Comparison of ENCODE assay signal across 37 mouse cellular contexts in genomic region chr10:121636276-121636675, GRCm38 (mm10). TPM values are rescaled to one million over a fixed set of nuclear protein-coding genes. Genes with fewer than 3 reads are reported as not detected.
"Had no signal": no experiment of that assay in that cellular context is flagged by ENCODE, and none has a peak within 500 bp of the region (broad histone marks: within the 10 kb centered on the region; RNA-seq: fewer than 3 reads in every experiment).

No protein-coding gene starts in this region.

- H3K27me3 ChIP-seq: limb, embryonic 13.5 days had no signal

- H3K9me3 ChIP-seq: limb, embryonic 10.5 days; limb, embryonic 12.5 days; limb, embryonic 13.5 days; limb, embryonic 15.5 days; liver, embryonic 12.5 days; liver, embryonic 13.5 days; liver, embryonic 15.5 days; lung, embryonic 15.5 days; megakaryocyte, embryonic 14.5 days; midbrain, embryonic 10.5 days; midbrain, embryonic 12.5 days; midbrain, embryonic 13.5 days; midbrain, embryonic 15.5 days had no signal

- H3K9ac ChIP-seq: limb, embryonic 12.5 days; limb, embryonic 13.5 days; limb, embryonic 15.5 days; liver, embryonic 12.5 days; liver, embryonic 13.5 days; liver, embryonic 14.5 days; liver, embryonic 15.5 days; liver, postnatal 0 days; lung, embryonic 14.5 days; lung, embryonic 15.5 days; midbrain, embryonic 12.5 days; midbrain, embryonic 13.5 days; midbrain, embryonic 15.5 days had no signal

- H3K27ac ChIP-seq: left cerebral cortex, adult 2 months; limb, embryonic 10.5 days; limb, embryonic 12.5 days; limb, embryonic 13.5 days; limb, embryonic 15.5 days; liver, embryonic 12.5 days; liver, embryonic 13.5 days; liver, embryonic 14.5 days; liver, embryonic 15.5 days; lung, embryonic 15.5 days; macrophage; midbrain, embryonic 10.5 days; midbrain, embryonic 12.5 days; midbrain, embryonic 13.5 days; midbrain, embryonic 15.5 days had no signal

- H3K4me3 ChIP-seq: left cerebral cortex, adult 2 months; limb, embryonic 10.5 days; limb, embryonic 12.5 days; limb, embryonic 13.5 days; limb, embryonic 15.5 days; liver, embryonic 12.5 days; liver, embryonic 13.5 days; liver, embryonic 15.5 days; lung, embryonic 15.5 days; megakaryocyte, embryonic 14.5 days; midbrain, embryonic 10.5 days; midbrain, embryonic 12.5 days; midbrain, embryonic 13.5 days; midbrain, embryonic 15.5 days; myocyte had no signal

- H3K36me3 ChIP-seq: limb, embryonic 10.5 days; limb, embryonic 12.5 days; limb, embryonic 13.5 days; limb, embryonic 15.5 days; liver, embryonic 12.5 days; liver, embryonic 13.5 days; liver, embryonic 15.5 days; lung, embryonic 15.5 days; midbrain, embryonic 10.5 days; midbrain, embryonic 12.5 days; midbrain, embryonic 13.5 days; midbrain, embryonic 15.5 days had no signal

- DNase-seq: left cerebral cortex, postnatal 4 days; liver; liver, embryonic 13.5 days; liver, postnatal 0 days; lung, adult 18-20 months; lung, adult 2 months; lung, embryonic 14.5 days; lung, postnatal 10 days; lung, postnatal 14 days; lung, postnatal 36 days; lung, postnatal 4 days; midbrain, embryonic 14.5 days had no signal

- H3K4me2 ChIP-seq: limb, embryonic 12.5 days; limb, embryonic 13.5 days; limb, embryonic 15.5 days; liver, embryonic 11.5 days; liver, embryonic 12.5 days; liver, embryonic 13.5 days; liver, embryonic 15.5 days; lung, embryonic 14.5 days; lung, embryonic 15.5 days; midbrain, embryonic 12.5 days; midbrain, embryonic 13.5 days; midbrain, embryonic 15.5 days had no signal

- ATAC-seq: liver, embryonic 12.5 days; liver, postnatal 0 days; lung, postnatal 0 days; midbrain, embryonic 13.5 days; midbrain, embryonic 15.5 days; midbrain, embryonic 16.5 days had no signal

RNA-seq across cellular contexts. Expression of gene D930020B18Rik, which starts 5.1 kb away (rescaled TPM):
- total RNA-seq: liver, adult 2 months; megakaryocyte progenitor cell, adult 5-6 weeks; megakaryocyte, adult 5-6 weeks; megakaryocyte-erythroid progenitor cell, adult 5-6 weeks; monocyte, adult 5-6 weeks had no signal
- polyA plus RNA-seq: liver, adult 2 months; liver, embryonic 11.5 days; liver, embryonic 13.5 days; liver, embryonic 15.5 days; liver, postnatal 0 days; macrophage; midbrain, embryonic 10.5 days; midbrain, embryonic 12.5 days; myocyte; neural tube, embryonic 11.5 days had no signal
